Mouse (Mus musculus) heart, embryonic 10.5 days (tissue): Measurements from ENCODE around the gene Hbb-y. TPM values are rescaled to one million over a fixed set of nuclear protein-coding genes. Genes with fewer than 3 reads are reported as not detected.
"Not testable (repeated sequence)": the region's sequence is repeated elsewhere in the genome, so short reads cannot be mapped to it uniquely, and the experiment has no call there.

Experiments used
- DNase-seq: peaks from one replicate; pipeline ENCODE4 v3.0.0-alpha.2; 2017; ENCODE audit warnings: low spot score
- H3K27ac ChIP-seq: fragments of 300-500 bp; sonication (generic); 2 replicates; pipeline ENCODE4 v1.5.1; 2016; ENCODE audit warnings: mild to moderate bottlenecking
- H3K27me3 ChIP-seq: fragments of 300-500 bp; sonication (generic); 2 replicates; pipeline ENCODE4 v1.6.1; 2016; ENCODE audit warnings: mild to moderate bottlenecking; ENCODE audit not compliant: poor library complexity, insufficient read depth, severe bottlenecking
- H3K36me3 ChIP-seq: fragments of 300-500 bp; sonication (generic); 2 replicates; pipeline ENCODE4 v1.6.1; 2016; ENCODE audit warnings: mild to moderate bottlenecking, moderate library complexity
- H3K4me1 ChIP-seq: fragments of 300-500 bp; sonication (generic); 2 replicates; pipeline ENCODE4 v1.6.1; 2016; ENCODE audit warnings: mild to moderate bottlenecking
- H3K4me3 ChIP-seq: fragments of 300-500 bp; sonication (generic); 2 replicates; pipeline ENCODE4 v1.5.1; 2016; ENCODE audit warnings: mild to moderate bottlenecking, moderate library complexity
- H3K9me3 ChIP-seq: fragments of 300-500 bp; sonication (generic); 2 replicates; pipeline ENCODE4 v1.6.1; 2016; ENCODE audit warnings: mild to moderate bottlenecking, moderate library complexity
- WGBS: fragments of 180-500 bp; shearing (Covaris S2); methylation state at CpG from one replicate; pipeline ENCODE4 v1.1.7; 2016; 5-methylcytosine and 5-hydroxymethylcytosine counted together
- polyA plus RNA-seq: library from polyadenylated mRNA; unstranded; fragments of >200 nt; fragmentation: Nextera tagmentation; extraction: Ambion mirVana; gene quantifications from 2 replicates; pipeline ENCODE4 v1.2.1, GENCODE M21; 2016

Gene Hbb-y
- polyA plus RNA-seq, 1 experiment from 2014 or later: 17,516 TPM

DNA sequence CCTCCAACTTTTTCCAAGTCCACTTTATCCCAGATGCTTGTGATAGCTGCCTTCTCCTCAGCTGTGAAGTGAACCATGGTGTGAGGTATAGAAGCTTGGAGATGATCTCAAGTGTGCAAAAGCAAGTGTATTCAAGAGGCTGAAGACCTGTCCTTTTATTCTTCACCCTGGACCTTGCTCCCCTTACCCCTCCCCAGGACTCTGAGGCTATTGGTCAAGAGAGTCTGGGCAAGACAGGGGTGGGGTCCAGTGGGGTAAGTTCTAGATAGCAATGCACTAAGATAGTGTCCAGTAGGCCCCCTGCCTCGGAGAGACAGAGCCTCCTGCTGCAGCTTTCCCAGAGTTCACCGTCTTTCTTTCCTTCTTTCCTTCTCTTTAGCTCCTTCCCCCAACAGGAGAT lies 10.0 kb downstream of the Hbb-y start, which contains the start of gene Hbb-bh1:
Hbb-bh1 (minus strand) TSS at position 131 of the 400 bp plus-strand sequence.
- 68% methylated on average over 2 of the region's 2 CpGs for WGBS
- Histone ChIP-seq H3K4me1 (no peaks in the 10 kb centered on the region), H3K27ac (peak within 1 kb of the TSS; percentile 42; the same call in 1 of the 2 replicates), H3K9me3 (no peaks in the 10 kb centered on the region), H3K4me3 (peak within 1 kb of the TSS; percentile 22), H3K36me3 (no peaks in the 10 kb centered on the region), H3K27me3 (no peaks in the 10 kb centered on the region)
- DNase-seq: peak; percentile 89

DNA sequence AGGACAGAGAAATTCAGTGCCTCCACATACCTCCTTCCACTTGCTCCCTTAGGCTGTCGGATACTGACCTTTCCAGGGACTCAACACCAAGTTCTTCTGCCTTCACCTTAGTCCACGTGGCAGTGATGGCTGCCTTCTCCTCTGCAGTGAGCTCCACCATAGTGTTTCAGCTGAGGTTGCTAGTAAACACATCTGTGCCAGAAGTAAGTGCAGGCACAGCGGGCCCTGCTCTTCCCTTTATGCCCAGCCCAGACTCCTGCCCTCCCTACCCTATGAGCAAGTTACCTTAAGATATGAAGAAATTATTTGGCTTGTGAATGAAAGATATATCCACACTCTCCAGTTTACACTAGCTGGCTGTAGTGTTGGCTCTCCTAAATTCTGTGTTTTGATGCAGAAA lies 12.7 kb downstream of the Hbb-y start, which contains the start of gene Hbb-bh2:
Hbb-bh2 (minus strand) TSS at position 253 of the 400 bp plus-strand sequence.
- DNase-seq: peak; percentile 82
- Histone ChIP-seq H3K4me1 (no peaks in the 10 kb centered on the region), H3K27ac (no peak within 1 kb of the TSS), H3K36me3 (no peaks in the 10 kb centered on the region), H3K9me3 (no peaks in the 10 kb centered on the region), H3K27me3 (no peaks in the 10 kb centered on the region), H3K4me3 (no peak within 1 kb of the TSS)
- 61% methylated on average over 3 of the region's 3 CpGs for WGBS

DNA sequence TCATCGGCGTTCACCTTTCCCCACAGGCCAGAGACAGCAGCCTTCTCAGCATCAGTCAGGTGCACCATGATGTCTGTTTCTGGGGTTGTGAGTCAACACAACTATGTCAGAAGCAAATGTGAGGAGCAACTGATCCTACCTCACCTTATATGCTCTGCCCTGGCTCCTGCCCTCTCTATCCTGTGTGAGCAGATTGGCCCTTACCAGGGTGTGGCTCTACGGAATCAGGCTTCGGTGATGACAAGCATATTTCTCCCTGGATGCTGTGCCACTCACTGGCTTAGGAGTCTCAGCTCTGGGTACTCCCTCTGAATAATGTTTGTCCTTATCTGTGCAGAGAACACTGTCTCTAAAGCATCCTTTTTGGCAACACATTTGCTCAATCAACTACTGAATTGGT lies 25.2 kb downstream of the Hbb-y start, which contains the start of gene Hbb-bs:
Hbb-bs (minus strand) TSS at position 289 of the 400 bp plus-strand sequence.
- Histone ChIP-seq H3K4me3 (no peak within 1 kb of the TSS), H3K27me3 (no peaks in the 10 kb centered on the region), H3K4me1 (no peaks in the 10 kb centered on the region), H3K27ac (no peak within 1 kb of the TSS), H3K36me3 (no peaks in the 10 kb centered on the region), H3K9me3 (no peaks in the 10 kb centered on the region)
- DNase-seq: no peak
- 87% methylated on average over 4 of the region's 4 CpGs for WGBS

DNA sequence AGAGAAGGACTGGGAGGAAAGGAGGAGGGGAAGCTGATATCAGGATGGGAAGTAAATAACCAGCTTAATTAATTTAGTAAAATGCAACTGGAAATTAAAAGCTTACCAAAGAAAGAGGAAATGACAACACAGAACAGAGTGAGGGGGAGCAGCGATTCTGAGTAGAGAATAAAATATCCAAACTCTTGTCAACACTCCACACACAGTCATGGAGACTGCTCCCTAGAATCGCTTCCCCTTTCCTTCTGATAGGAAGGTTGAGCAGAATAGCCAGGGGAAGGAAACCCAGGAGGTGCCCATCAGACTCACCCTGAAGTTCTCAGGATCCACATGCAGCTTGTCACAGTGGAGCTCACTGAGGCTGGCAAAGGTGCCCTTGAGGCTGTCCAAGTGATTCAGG lies 25.9 kb downstream of the Hbb-y start:
- H3K27me3 ChIP-seq, H3K36me3 ChIP-seq, H3K27ac ChIP-seq, H3K4me3 ChIP-seq, H3K9me3 ChIP-seq, H3K4me1 ChIP-seq, DNase-seq: not testable (repeated sequence)
- WGBS: no CpG with 5 or more reads among the region's 2 CpGs

DNA sequence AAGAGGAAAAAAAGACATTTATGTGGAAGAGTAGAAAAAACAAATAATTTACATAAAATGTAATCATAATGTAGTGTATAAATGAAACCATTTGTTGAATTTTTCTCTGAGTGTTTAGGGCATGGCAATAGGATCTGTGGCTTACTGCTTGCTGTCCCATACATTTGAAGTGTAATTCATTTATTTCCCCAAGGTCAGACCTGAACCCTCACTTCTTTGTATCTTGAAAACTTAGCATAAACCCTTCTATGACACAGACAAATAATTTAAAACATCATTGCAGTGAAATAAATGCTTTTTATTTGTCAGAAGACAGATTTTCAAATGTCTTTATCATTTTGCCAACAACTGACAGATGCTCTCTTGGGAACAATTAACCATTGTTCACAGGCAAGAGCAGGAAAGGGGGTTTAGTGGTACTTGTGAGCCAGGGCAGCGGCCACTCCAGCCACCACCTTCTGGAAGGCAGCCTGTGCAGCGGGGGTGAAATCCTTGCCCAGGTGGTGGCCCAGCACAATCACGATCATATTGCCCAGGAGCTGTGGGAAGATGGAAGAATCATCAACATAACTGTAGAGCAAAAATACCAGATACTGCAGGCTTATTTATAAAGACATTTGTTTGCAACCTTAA lies 26.6 kb downstream of the Hbb-y start:
- Histone ChIP-seq H3K36me3 (no peaks in the 10 kb centered on the region), H3K4me3 (no peak overlapping the region), H3K27me3 (no peaks in the 10 kb centered on the region), H3K27ac (no peak overlapping the region), H3K9me3 (no peaks in the 10 kb centered on the region), H3K4me1 (no peaks in the 10 kb centered on the region)
- WGBS: 63% methylated on average over 3 of the region's 3 CpGs
- DNase-seq: no peak

DNA sequence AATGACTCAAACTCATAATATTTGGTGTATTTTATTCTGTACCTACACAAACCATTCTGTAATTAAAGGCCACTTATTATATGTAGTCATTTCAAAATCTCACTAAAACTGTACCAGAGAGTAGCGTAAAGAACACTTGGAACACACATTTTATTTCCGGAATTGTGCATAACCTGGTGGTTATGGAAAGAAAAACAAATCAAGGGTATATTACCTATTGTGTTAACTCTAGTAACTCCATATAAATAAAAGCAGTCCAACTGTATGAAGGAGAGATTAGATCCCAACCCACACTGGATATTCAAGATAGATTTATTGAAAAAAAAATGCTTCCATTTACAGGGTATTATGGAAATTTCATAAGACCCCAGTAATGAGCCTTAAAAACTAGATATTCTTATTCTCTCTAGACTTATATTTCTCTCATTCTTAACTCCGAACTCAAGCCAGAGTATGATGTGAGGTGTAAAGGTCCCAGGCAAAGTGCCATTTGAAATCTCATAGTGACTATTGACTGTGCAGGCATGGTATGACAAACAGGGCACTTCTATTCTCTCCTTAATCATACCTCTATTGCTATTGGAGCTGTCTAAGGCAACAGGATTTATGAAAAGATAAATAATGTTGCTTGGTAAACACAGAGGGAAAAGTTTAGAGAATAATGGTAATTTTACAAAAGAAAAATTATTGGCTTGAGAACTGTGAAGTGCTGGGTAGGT lies 27.3 kb downstream of the Hbb-y start:
- Histone ChIP-seq H3K4me1 (no peaks in the 10 kb centered on the region), H3K27me3 (no peaks in the 10 kb centered on the region), H3K27ac (no peak overlapping the region), H3K9me3 (no peaks in the 10 kb centered on the region), H3K36me3 (no peaks in the 10 kb centered on the region), H3K4me3 (no peak overlapping the region)
- WGBS: 81% methylated on average over 3 of the region's 3 CpGs
- no peak for DNase-seq

DNA sequence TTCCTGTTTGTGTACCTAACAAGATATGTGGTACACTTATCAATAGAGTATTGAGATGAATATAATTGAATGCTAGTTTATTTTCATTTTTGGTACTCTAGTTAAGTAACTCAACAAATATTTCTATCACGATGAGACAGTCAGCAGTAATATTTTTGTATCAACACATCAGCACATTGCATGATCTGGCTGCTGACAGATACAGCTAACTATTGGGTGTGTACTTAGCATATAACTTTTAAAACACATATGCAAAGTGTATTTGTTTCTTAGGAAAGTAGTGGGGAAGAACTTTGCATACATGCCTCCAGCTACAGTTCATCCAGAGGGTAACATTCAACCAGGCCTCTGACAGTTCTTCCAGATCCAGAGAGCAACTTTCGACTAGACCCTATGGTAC lies 28.4 kb downstream of the Hbb-y start:
- H3K4me1 ChIP-seq: no peaks in the 10 kb centered on the region
- no peak for DNase-seq
- H3K27me3 ChIP-seq: no peaks in the 10 kb centered on the region
- 80% methylated on average over 2 of the region's 2 CpGs for WGBS
- no peak overlapping the region for H3K4me3 ChIP-seq
- no peaks in the 10 kb centered on the region for H3K36me3 ChIP-seq
- no peak overlapping the region for H3K27ac ChIP-seq
- H3K9me3 ChIP-seq: no peaks in the 10 kb centered on the region

DNA sequence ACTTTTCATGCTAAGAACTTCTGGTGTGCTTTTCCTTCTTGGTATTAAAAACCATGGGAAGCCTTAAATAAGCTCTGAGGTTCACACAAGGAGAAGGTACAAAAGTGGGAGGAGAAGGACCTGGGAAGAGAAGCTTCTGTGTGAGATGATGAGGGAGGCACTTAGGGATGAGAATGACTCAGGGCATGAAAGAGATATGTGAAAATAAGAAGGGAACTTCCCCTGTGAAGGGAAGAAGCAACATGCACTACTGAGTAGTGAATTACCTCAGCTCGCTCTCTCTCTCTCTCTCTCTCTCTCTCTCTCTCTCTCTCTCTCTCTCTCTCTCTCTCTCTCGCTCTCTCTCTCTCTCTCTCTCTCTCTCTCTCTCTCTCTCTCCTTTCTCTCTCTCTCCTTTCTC lies 37.9 kb downstream of the Hbb-y start:
- not testable (repeated sequence) for DNase-seq, H3K27me3 ChIP-seq, H3K27ac ChIP-seq, H3K9me3 ChIP-seq, H3K36me3 ChIP-seq, H3K4me3 ChIP-seq, H3K4me1 ChIP-seq
- WGBS: 100% methylated on average over 1 of the region's 2 CpGs

DNA sequence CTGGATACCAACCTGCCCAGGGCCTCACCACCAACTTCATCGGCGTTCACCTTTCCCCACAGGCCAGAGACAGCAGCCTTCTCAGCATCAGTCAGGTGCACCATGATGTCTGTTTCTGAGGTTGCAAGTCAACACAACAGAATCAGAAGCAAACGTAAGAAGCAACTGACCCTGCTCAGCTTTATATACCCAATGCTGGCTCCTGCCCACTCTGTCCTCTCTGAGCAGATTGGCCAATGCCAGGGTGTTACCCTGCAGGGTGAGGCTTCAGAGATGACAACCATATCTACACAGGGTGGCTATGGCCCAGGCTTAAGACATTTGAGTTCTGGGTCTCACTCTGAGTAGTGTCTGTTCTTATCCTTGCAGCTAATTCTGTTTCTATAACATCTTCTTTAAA lies 39.2 kb downstream of the Hbb-y start, which contains the start of gene Hbb-bt:
Hbb-bt (minus strand) TSS at position 231 of the 400 bp plus-strand sequence.
- peak; percentile 78 for DNase-seq
- Histone ChIP-seq H3K27ac (no peak within 1 kb of the TSS), H3K36me3 (no peaks in the 10 kb centered on the region), H3K9me3 (no peaks in the 10 kb centered on the region), H3K4me1 (no peaks in the 10 kb centered on the region), H3K4me3 (no peak within 1 kb of the TSS), H3K27me3 (no peaks in the 10 kb centered on the region)
- 87% methylated on average over 3 of the region's 3 CpGs for WGBS

DNA sequence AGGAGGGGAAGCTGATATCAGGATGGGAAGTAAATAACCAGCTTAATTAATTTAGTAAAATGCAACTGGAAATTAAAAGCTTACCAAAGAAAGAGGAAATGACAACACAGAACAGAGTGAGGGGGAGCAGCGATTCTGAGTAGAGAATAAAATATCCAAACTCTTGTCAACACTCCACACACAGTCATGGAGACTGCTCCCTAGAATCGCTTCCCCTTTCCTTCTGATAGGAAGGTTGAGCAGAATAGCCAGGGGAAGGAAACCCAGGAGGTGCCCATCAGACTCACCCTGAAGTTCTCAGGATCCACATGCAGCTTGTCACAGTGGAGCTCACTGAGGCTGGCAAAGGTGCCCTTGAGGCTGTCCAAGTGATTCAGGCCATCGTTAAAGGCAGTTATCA lies 39.9 kb downstream of the Hbb-y start:
- H3K27ac ChIP-seq, H3K9me3 ChIP-seq, H3K36me3 ChIP-seq, H3K27me3 ChIP-seq, DNase-seq, H3K4me3 ChIP-seq, H3K4me1 ChIP-seq: not testable (repeated sequence)
- WGBS: no CpG with 5 or more reads among the region's 3 CpGs

DNA sequence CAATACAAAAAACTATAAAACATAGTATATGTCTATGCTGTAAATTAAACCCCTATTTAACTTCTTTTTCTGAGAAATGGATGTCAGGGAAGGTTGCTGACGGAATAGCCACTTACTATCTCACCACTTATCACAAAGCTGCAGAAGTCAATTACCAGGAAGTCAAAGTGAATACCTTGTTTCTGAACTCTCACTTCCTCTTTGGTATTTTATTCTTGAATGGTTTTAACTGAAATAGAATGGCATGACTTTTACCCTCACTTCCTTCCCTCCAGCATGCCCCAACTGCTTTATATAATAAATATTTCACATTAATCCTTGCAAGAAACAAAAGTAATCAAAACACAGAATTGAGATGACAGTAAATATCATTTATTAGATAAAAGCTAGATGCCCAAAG lies 40.8 kb downstream of the Hbb-y start:
- WGBS: 47% methylated on average over 1 of the region's 1 CpGs
- DNase-seq: no peak
- Histone ChIP-seq H3K36me3 (no peaks in the 10 kb centered on the region), H3K4me3 (no peak overlapping the region), H3K4me1 (no peaks in the 10 kb centered on the region), H3K9me3 (no peaks in the 10 kb centered on the region), H3K27me3 (no peaks in the 10 kb centered on the region), H3K27ac (no peak overlapping the region)

DNA sequence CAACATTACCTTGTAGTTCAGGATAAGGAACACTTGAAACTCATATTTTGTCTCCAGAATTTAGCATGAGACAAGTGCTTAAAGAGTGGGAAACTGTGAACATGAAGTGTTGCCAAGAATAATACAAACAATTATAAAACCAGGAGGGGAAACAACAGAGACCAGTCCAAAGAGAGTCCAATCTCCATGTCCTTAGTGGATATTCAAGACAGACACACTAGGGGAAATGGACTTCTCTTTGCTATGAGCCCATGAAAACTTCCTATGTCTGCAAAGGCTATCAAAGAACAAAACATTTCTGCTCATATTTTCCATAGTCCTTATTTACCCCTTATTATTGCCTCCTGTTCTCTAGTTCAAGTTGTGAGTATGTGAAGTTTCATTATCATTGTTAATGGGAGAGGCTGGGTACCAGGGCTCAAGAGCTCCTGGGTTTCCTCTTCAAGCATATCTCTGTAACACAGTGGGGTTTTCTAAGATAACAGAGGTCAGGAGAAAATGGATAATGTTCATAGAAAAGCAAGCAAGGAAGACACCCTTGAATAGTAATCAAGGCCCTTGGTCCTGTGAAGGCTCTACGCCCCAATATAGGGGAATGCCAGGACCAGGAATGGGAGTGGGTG lies 41.7 kb downstream of the Hbb-y start:
- Histone ChIP-seq H3K27ac (no peak overlapping the region; the same call in 1 of the 2 replicates), H3K9me3 (no peaks in the 10 kb centered on the region)
- WGBS: 57% methylated on average over 1 of the region's 1 CpGs

DNA sequence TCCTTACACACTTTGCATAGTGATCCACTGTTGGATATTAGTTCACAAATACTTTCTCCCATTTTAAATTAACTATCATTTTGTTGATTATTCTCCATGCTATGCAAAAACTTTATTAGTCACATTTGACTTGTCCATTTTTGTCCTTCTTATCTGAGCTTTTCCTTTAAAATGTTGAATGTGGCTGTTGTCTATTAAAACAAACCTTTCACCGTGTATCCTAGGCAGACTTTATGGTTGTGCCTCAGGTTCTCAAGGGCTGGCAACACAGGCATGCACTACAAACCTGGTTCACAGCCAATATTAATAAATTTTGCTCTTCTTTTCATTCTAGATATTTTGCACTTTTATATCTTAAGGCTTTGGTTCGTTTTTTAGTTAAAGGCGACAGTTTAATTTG lies 42.3 kb downstream of the Hbb-y start:
- Histone ChIP-seq H3K27ac (no peak overlapping the region; the same call in 1 of the 2 replicates), H3K4me3 (no peak overlapping the region), H3K36me3 (no peaks in the 10 kb centered on the region), H3K9me3 (no peaks in the 10 kb centered on the region), H3K4me1 (no peaks in the 10 kb centered on the region), H3K27me3 (no peaks in the 10 kb centered on the region)
- 67% methylated on average over 3 of the region's 3 CpGs for WGBS
- DNase-seq: no peak

More for the DNA sequence above, 41.7 kb downstream of the Hbb-y start:
- DNase-seq: no peak
- Histone ChIP-seq H3K36me3 (no peaks in the 10 kb centered on the region), H3K27me3 (no peaks in the 10 kb centered on the region), H3K4me3 (no peak overlapping the region), H3K4me1 (no peaks in the 10 kb centered on the region)
